Mouse (Mus musculus): ENCODE data around the gene Foxp1. TPM values are rescaled to one million over a fixed set of nuclear protein-coding genes. Genes with fewer than 3 reads are reported as not detected.

Gene Foxp1
- total and polyA plus RNA-seq, 3 experiments, result 16.1 to 42.0 TPM; not detected in 1

- TF ChIP-seq MYC (IDR thresholded peaks at IDR 0.05; ENCODE audit: low read depth, low read length) (peak; percentile 44; the same call in 1 of the 2 replicates), KAT2A (conservative IDR thresholded peaks at IDR 0.05; ENCODE audit: low read depth, low read length) (no peak), TAL1 (IDR thresholded peaks at IDR 0.05; ENCODE audit: low read length) (no peak), UBTF (IDR thresholded peaks at IDR 0.05; ENCODE audit: borderline replicate concordance, insufficient read depth, low read depth, low read length) (no peak), TBP (IDR thresholded peaks at IDR 0.05; ENCODE audit: low read depth, low read length) (no peak), POLR2A (IDR thresholded peaks at IDR 0.05; ENCODE audit: control insufficient read depth in 1 of 2, insufficient read depth in 1 of 2, low read depth in 1 of 2, low read length in 2 of 2, poor library complexity in 1 of 2) (no peak), JUND (IDR thresholded peaks at IDR 0.05; ENCODE audit: low read depth, low read length) (no peak), HCFC1 (IDR thresholded peaks at IDR 0.05; ENCODE audit: low read depth, low read length) (no peak), E2F4 (IDR thresholded peaks at IDR 0.05; ENCODE audit: borderline replicate concordance, low read depth, low read length) (no peak), GATA1 (IDR thresholded peaks at IDR 0.05; ENCODE audit: low read depth, low read length) (no peak), ZKSCAN1 (IDR thresholded peaks at IDR 0.05; ENCODE audit: low read depth, low read length) (no peak), USF1 (IDR thresholded peaks at IDR 0.05; ENCODE audit: low read depth, low read length) (no peak), GABPA (IDR thresholded peaks at IDR 0.05; ENCODE audit: low read depth, low read length) (no peak), ZNF384 (IDR thresholded peaks at IDR 0.05; ENCODE audit: low read depth, low read length) (no peak), MXI1 (IDR thresholded peaks at IDR 0.05; ENCODE audit: low read depth, low read length) (no peak), MYB (IDR thresholded peaks at IDR 0.05; ENCODE audit: low read depth, low read length) (no peak), ETS1 (IDR thresholded peaks at IDR 0.05; ENCODE audit: low read depth, low read length) (peak; percentile 45; the same call in 1 of the 2 replicates), MEF2A (IDR thresholded peaks at IDR 0.05; ENCODE audit: extremely low read depth, insufficient replicate concordance, low read depth, low read length, poor library complexity, severe bottlenecking) (no peak), CHD2 (IDR thresholded peaks at IDR 0.05; ENCODE audit: low read length) (no peak), EP300 (IDR thresholded peaks at IDR 0.05; ENCODE audit: low read depth in 1 of 2, low read length in 2 of 2) (peak; percentile 6 to 32; a peak in 1 of 4 replicates), MAX (IDR thresholded peaks at IDR 0.05; ENCODE audit: low read length) (peak; percentile 30; the same call in 1 of the 2 replicates), ELF1 (IDR thresholded peaks at IDR 0.05; ENCODE audit: low read depth, low read length) (no peak), TCF12 (IDR thresholded peaks at IDR 0.05; ENCODE audit: low read depth, low read length) (no peak), NRF1 (IDR thresholded peaks at IDR 0.05; ENCODE audit: insufficient read depth, low read depth, low read length, poor library complexity, severe bottlenecking) (no peak), BHLHE40 (IDR thresholded peaks at IDR 0.05; ENCODE audit: borderline replicate concordance, low read depth, low read length) (no peak), NELFE (IDR thresholded peaks at IDR 0.05; ENCODE audit: low read depth, low read length) (no peak), MAZ (IDR thresholded peaks at IDR 0.05; ENCODE audit: low read depth, low read length) (no peak), ZMIZ1 (IDR thresholded peaks at IDR 0.05; ENCODE audit: low read depth, low read length) (no peak), MAFK (IDR thresholded peaks at IDR 0.05; ENCODE audit: borderline replicate concordance, low read depth, low read length) (no peak), POLR2AphosphoS5 (IDR thresholded peaks at IDR 0.05; ENCODE audit: borderline replicate concordance, low read depth, low read length) (no peak), CHD1 (IDR thresholded peaks at IDR 0.05; ENCODE audit: low read depth, low read length) (no peak)
- peak; percentile 51 for DNase-seq (ENCODE audit: low read depth, low spot score)
- Histone ChIP-seq H3K36me3 (ENCODE audit: control insufficient read depth in 1 of 2, insufficient read depth in 2 of 2, low read length in 2 of 2) (peaks cover 0 to 12% of the 10 kb centered on the region in 2 experiments; a peak in 2 of 4 replicates), H3K4me1 (ENCODE audit: control insufficient read depth in 1 of 2, insufficient read depth in 2 of 2, low read length in 2 of 2) (peaks cover 3 to 11% of the 10 kb centered on the region in 2 experiments), H3K79me2 (ENCODE audit: control insufficient read depth, insufficient read depth, low read length, poor library complexity) (no peaks in the 10 kb centered on the region), H3K9me3 (replicated peaks; ENCODE audit: insufficient read depth, low read length) (no peaks in the 10 kb centered on the region), H3K27ac (ENCODE audit: control insufficient read depth, low read depth, low read length) (no peak overlapping the region), H3K9ac (ENCODE audit: control insufficient read depth, low read depth, low read length, poor library complexity, severe bottlenecking) (no peak overlapping the region), H3K4me3 (ENCODE audit: control insufficient read depth in 1 of 2, insufficient read depth in 1 of 2, low read depth in 2 of 2, low read length in 2 of 2) (no peak overlapping the region), H3K27me3 (ENCODE audit: control insufficient read depth in 1 of 2, insufficient read depth in 2 of 2, low read length in 2 of 2) (no peaks in the 10 kb centered on the region)
These were observed 444.4 kb downstream of the Foxp1 start for GRCm38 (mm10) chr6:99078089-99078488.

Data from MEL (cell line).